Mouse (Mus musculus) limb, embryonic 11.5 days (tissue): ENCODE results near the gene Melk. TPM values are rescaled to one million over a fixed set of nuclear protein-coding genes. Genes with fewer than 3 reads are reported as not detected.
A peak's percentile ranks its signal among the peaks of the same experiment; 100 is the strongest.

Experiments used
- ATAC-seq: fragments of 200-750 bp; cut with Nextera tagmentation; 2 replicates; pipeline ENCODE4 v1.8.0; 2017; ENCODE audit warnings: low read depth; ENCODE audit not compliant: insufficient number of reproducible peaks, low FRiP score, low TSS enrichment
- DNase-seq: peaks from one replicate; pipeline ENCODE4 v3.0.0-alpha.2; 2015; ENCODE audit warnings: low spot score
- H3K27ac ChIP-seq: fragments of 300-500 bp; sonication (generic); replicated peaks from 2 replicates; pipeline ENCODE4 v1.5.1; 2014; ENCODE audit warnings: low read depth, mild to moderate bottlenecking, low read length
- H3K27me3 ChIP-seq: fragments of 300-500 bp; sonication (generic); 2 replicates; pipeline ENCODE4 v1.6.1; 2014; ENCODE audit warnings: mild to moderate bottlenecking, low read length, mixed read lengths; ENCODE audit not compliant: control insufficient read depth, insufficient read depth
- H3K36me3 ChIP-seq: fragments of 300-500 bp; sonication (generic); 2 replicates; pipeline ENCODE4 v1.6.1; 2014; ENCODE audit warnings: mild to moderate bottlenecking, low read length, moderate library complexity, mixed read lengths; ENCODE audit not compliant: control insufficient read depth, insufficient read depth
- H3K4me1 ChIP-seq: fragments of 300-500 bp; sonication (generic); 2 replicates; pipeline ENCODE4 v1.6.1; 2014; ENCODE audit warnings: low read length, mixed read lengths; ENCODE audit not compliant: control insufficient read depth, insufficient read depth
- H3K4me2 ChIP-seq: fragments of 300-500 bp; sonication (generic); 2 replicates; pipeline ENCODE4 v1.6.1; 2014; ENCODE audit warnings: low read depth, mild to moderate bottlenecking, moderate library complexity; ENCODE audit not compliant: severe bottlenecking
- H3K4me3 ChIP-seq: fragments of 300-500 bp; sonication (generic); 2 replicates; pipeline ENCODE4 v1.5.1; 2014; ENCODE audit warnings: low read depth, low read length
- H3K9ac ChIP-seq: fragments of 300-500 bp; sonication (generic); 2 replicates; pipeline ENCODE4 v1.6.1; 2014; ENCODE audit warnings: mild to moderate bottlenecking, low read length
- H3K9me3 ChIP-seq: fragments of 300-500 bp; sonication (generic); 2 replicates; pipeline ENCODE4 v1.6.1; 2016; ENCODE audit warnings: low read length; ENCODE audit not compliant: control insufficient read depth
- WGBS: fragments of 180-500 bp; shearing (Covaris S2); extraction: QIAGEN DNeasy Blood & Tissue Kit; methylation state at CpG from one replicate; pipeline ENCODE4 v1.1.7; 2014; 5-methylcytosine and 5-hydroxymethylcytosine counted together
- polyA plus RNA-seq: library from polyadenylated mRNA; unstranded; fragments of >200 nt; fragmentation: Nextera tagmentation; extraction: Ambion mirVana; gene quantifications from 2 replicates; pipeline ENCODE4 v1.2.1, GENCODE M21; 2014

The Melk gene
- polyA plus RNA-seq, 1 experiment from 2014 or later = 63.8 TPM

- no peaks in the 10 kb centered on the region for H3K36me3 ChIP-seq
- H3K27ac ChIP-seq = no peak overlapping the region
- no peak overlapping the region for H3K4me3 ChIP-seq
- no peaks in the 10 kb centered on the region for H3K9me3 ChIP-seq
- H3K4me1 ChIP-seq = no peaks in the 10 kb centered on the region
- DNase-seq = no peak
- ATAC-seq = no peak
- no peak overlapping the region for H3K4me2 ChIP-seq
- no peak overlapping the region for H3K9ac ChIP-seq
- 90% methylated on average over 6 of the region's 6 CpGs for WGBS
- no peaks in the 10 kb centered on the region for H3K27me3 ChIP-seq
Measured at GRCm38 (mm10) chr4:44267437-44267836, 33.2 kb upstream of the Melk start.

- Histone ChIP-seq H3K9ac (no peak overlapping the region), H3K4me1 (no peaks in the 10 kb centered on the region), H3K27ac (no peak overlapping the region), H3K9me3 (no peaks in the 10 kb centered on the region), H3K4me2 (no peak overlapping the region), H3K4me3 (no peak overlapping the region), H3K36me3 (no peaks in the 10 kb centered on the region), H3K27me3 (no peaks in the 10 kb centered on the region)
- DNase-seq = no peak
- ATAC-seq = no peak
- 93% methylated on average over 14 of the region's 14 CpGs for WGBS
Measured at GRCm38 (mm10) chr4:44269376-44269817, 31.3 kb upstream of the Melk start.

- WGBS = 54% methylated on average over 5 of the region's 5 CpGs
- DNase-seq = no peak
- no peaks in the 10 kb centered on the region for H3K4me1 ChIP-seq
Measured at GRCm38 (mm10) chr4:44271134-44271533, 29.5 kb upstream of the Melk start.

GRCm38 (mm10) chr4:44281597-44282265, 18.9 kb upstream of the Melk start:
- no peaks in the 10 kb centered on the region for H3K4me1 ChIP-seq
- 80% methylated on average over 7 of the region's 7 CpGs for WGBS
- H3K4me2 ChIP-seq = no peak overlapping the region
- ATAC-seq (no peak), DNase-seq (no peak)
- no peak overlapping the region for H3K4me3 ChIP-seq
- H3K9ac ChIP-seq = no peak overlapping the region
- no peaks in the 10 kb centered on the region for H3K36me3 ChIP-seq
- H3K9me3 ChIP-seq = no peaks in the 10 kb centered on the region
- H3K27ac ChIP-seq = no peak overlapping the region
- H3K27me3 ChIP-seq = no peaks in the 10 kb centered on the region

More at GRCm38 (mm10) chr4:44271134-44271533, 29.5 kb upstream of the Melk start:
- H3K36me3 ChIP-seq = no peaks in the 10 kb centered on the region
- no peaks in the 10 kb centered on the region for H3K27me3 ChIP-seq
- no peak overlapping the region for H3K4me3 ChIP-seq
- no peak for ATAC-seq
- H3K9ac ChIP-seq = no peak overlapping the region
- H3K4me2 ChIP-seq = no peak overlapping the region
- no peak overlapping the region for H3K27ac ChIP-seq
- H3K9me3 ChIP-seq = no peaks in the 10 kb centered on the region

- H3K27me3 ChIP-seq = no peaks in the 10 kb centered on the region
- no peak overlapping the region for H3K4me2 ChIP-seq
- no peak overlapping the region for H3K4me3 ChIP-seq
- no peak overlapping the region for H3K9ac ChIP-seq
- no peaks in the 10 kb centered on the region for H3K9me3 ChIP-seq
- 14% methylated on average over 7 of the region's 7 CpGs for WGBS
- peak; percentile 62 for DNase-seq
- H3K27ac ChIP-seq = no peak overlapping the region
- ATAC-seq = no peak; the same call in 1 of the 2 replicates
- no peaks in the 10 kb centered on the region for H3K4me1 ChIP-seq
- H3K36me3 ChIP-seq = no peaks in the 10 kb centered on the region
Measured at GRCm38 (mm10) chr4:44292534-44292933, 8.1 kb upstream of the Melk start.

GRCm38 (mm10) chr4:44295837-44296236, 4.8 kb upstream of the Melk start:
- ATAC-seq = no peak
- H3K4me1 ChIP-seq = no peaks in the 10 kb centered on the region
- WGBS = 36% methylated on average over 1 of the region's 1 CpGs
- no peaks in the 10 kb centered on the region for H3K36me3 ChIP-seq
- no peak overlapping the region for H3K9ac ChIP-seq
- H3K4me3 ChIP-seq = no peak overlapping the region
- DNase-seq = no peak
- H3K4me2 ChIP-seq = no peak overlapping the region
- H3K9me3 ChIP-seq = no peaks in the 10 kb centered on the region
- no peak overlapping the region for H3K27ac ChIP-seq
- no peaks in the 10 kb centered on the region for H3K27me3 ChIP-seq

- H3K27ac ChIP-seq = no peak overlapping the region
- DNase-seq = no peak
- peaks cover 2% of the 10 kb centered on the region; the same call in 1 of the 2 replicates for H3K36me3 ChIP-seq
- H3K9me3 ChIP-seq = no peaks in the 10 kb centered on the region
- no peak overlapping the region for H3K4me2 ChIP-seq
- no peak for ATAC-seq
- 93% methylated on average over 7 of the region's 7 CpGs for WGBS
- no peaks in the 10 kb centered on the region for H3K27me3 ChIP-seq
- H3K9ac ChIP-seq = no peak overlapping the region
- no peak overlapping the region for H3K4me3 ChIP-seq
- peaks cover 1% of the 10 kb centered on the region; the same call in 1 of the 2 replicates for H3K4me1 ChIP-seq
Measured at GRCm38 (mm10) chr4:44306585-44306984, 5.9 kb downstream of the Melk start.

GRCm38 (mm10) chr4:44310429-44310828, 9.8 kb downstream of the Melk start:
- peaks cover 6% of the 10 kb centered on the region for H3K36me3 ChIP-seq
- no peak overlapping the region for H3K9ac ChIP-seq
- H3K4me2 ChIP-seq = no peak overlapping the region
- ATAC-seq (no peak), DNase-seq (no peak)
- 90% methylated on average over 4 of the region's 4 CpGs for WGBS
- no peak overlapping the region for H3K27ac ChIP-seq
- H3K9me3 ChIP-seq = no peaks in the 10 kb centered on the region
- no peaks in the 10 kb centered on the region for H3K4me1 ChIP-seq
- H3K27me3 ChIP-seq = no peaks in the 10 kb centered on the region
- H3K4me3 ChIP-seq = no peak overlapping the region

GRCm38 (mm10) chr4:44310911-44311310, 10.2 kb downstream of the Melk start:
- peaks cover 6% of the 10 kb centered on the region for H3K36me3 ChIP-seq
- H3K9me3 ChIP-seq = no peaks in the 10 kb centered on the region
- ATAC-seq (no peak), DNase-seq (no peak)
- no peak overlapping the region for H3K27ac ChIP-seq
- H3K4me2 ChIP-seq = no peak overlapping the region
- H3K9ac ChIP-seq = no peak overlapping the region
- WGBS = 86% methylated on average over 4 of the region's 4 CpGs
- H3K27me3 ChIP-seq = no peaks in the 10 kb centered on the region
- no peak overlapping the region for H3K4me3 ChIP-seq
- no peaks in the 10 kb centered on the region for H3K4me1 ChIP-seq
